Mouse (Mus musculus) adrenal gland, postnatal 14 days (tissue): ENCODE measurements around the gene Bbof1. TPM values are rescaled to one million over a fixed set of nuclear protein-coding genes. Genes with fewer than 3 reads are reported as not detected.

Experiments used
- DNase-seq: peaks from one replicate; pipeline ENCODE4 v3.0.0; 2021; ENCODE audit warnings: mixed read lengths
- total RNA-seq: library from RNA; stranded (reverse); gene quantifications from 2 replicates; pipeline ENCODE4 v1.2.3, GENCODE M21; 2021

Gene Bbof1
- total RNA-seq, 1 experiment from 2014 or later = 3.9 TPM

DNA sequence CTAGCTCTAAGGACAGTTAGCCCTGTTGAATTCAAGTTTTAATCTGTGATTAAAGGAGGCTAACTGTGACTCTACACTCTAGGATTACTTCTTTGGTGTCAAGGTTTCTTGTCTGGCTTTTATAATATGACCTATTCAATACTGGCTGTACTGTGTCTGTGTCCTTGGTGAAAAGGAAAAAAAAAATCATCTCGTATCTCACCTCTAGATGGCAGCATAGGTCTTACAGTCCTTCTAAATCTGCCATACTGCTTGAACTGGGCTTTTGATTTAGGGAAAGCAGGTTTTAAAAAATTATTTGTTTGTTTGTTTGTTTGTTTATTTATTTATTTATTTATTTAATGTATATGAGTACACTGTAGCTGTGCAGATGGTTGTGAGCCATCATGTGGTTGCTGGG, 59.8 kb downstream of the Bbof1 start:
- no peak for DNase-seq

DNA sequence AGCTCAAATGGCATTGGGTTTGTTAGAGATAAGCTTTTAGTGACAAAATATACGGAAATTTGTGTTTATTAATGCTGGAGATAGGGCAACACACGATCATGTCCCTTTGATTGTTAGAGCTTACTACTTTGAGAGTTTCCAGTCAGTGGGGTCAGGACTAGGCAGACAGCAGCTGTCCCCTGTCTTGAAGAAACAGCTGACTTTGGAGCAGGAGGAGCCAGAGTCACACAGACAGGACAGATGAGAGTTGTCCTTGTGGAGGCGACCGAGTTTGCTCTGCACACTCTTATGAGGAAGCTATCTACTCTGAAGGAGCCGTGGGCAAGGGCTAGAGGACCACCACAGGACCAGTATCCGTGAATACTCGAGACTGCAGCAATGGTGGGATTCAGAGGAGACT, 70.1 kb downstream of the Bbof1 start:
- no peak for DNase-seq

DNA sequence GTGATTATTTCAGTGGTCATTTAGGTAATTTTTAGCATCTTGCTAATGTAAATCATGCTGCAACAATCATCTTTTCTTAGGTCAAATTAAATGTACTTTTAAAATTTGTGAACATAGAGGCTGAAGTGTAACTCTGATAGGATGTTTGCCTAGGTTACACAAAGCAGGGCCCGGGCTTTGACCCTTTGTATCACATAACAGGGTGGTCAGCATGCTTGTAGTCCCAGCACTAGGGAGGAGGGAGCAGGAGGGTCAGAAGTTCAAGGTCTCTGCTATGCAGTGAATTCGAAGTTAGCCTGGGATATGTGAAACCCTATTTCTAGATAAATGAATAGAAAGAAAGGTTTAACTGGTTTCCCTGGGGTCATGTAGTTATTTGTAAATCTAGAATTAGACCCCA, 72.4 kb downstream of the Bbof1 start:
- DNase-seq = no peak

DNA sequence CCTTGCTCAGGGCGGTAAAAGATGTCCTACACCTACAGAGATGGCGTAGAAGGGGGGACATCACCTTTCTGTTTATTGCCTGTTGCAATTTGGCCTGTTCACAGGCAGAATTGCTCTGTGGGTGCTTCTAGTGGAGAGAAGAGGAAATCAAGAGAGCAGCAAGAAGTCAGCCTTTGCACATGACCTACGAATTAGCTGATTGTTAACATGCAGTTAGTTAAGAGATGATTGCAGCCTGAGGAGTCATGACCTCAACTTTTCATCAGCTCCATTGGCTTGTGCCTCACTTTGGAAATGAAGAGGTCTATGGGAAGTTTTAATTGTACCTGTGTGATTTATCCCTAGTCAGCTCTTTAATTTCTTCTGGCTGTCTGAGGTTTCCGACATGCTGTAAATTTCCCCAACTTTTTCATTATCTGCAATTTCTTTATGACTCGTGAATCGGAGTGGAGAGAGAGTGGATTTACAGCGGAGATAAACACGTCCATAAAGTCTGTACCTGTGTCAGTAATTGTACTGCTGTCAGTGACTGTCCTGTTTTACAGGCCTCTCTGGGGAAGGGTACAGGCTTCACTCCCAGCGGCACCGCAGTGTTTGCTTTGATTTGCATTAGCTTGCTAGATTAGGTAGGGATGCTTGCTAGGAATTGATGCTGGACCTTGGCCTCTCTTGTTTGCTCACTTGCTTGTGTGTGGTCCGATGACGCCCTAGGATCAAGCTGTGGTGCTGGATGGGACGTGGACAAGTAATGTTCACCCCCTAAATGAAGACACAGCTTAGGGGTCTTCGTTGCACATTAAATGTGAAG, 74.1 kb downstream of the Bbof1 start:
- DNase-seq = no peak

DNA sequence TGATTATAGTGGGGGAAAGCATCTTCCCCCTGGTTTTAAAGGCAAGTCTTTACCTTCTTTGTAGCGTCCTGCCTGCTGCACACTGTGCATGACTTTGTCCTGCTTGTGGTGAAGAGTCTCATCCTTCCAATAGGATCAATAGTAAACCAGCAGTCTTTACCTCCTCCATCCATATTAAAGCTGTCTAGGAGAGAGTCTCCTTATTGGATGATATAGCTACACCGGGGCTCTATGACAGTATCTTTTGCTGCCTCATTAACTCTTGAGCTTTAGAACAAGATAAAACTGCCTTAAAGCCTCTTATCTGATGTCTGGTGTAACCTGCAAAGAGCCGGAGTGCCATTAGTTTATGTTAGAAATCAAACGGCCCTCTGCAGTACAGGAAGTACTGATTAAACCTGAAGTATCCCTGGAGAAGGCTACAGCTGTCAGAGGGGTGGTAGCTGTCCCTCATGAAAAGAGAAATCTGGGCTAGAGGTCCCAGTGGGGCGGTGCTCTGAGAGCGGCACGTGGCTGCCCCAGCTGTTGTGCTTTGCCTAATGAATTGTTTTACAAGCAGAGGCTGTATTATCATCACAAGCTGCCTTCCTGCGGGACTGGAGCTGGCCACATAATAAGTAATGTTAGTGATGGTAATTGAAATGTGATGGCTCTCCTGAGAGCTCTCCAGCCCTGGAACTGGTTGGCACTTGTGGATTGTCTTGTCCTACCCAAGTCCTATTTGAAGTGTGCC, 78.6 kb downstream of the Bbof1 start:
- DNase-seq = peak; percentile 17

Other genes starting within 250 kb of the Bbof1 start
- 18.7 and 25.7 TPM in 2 replicates for gene Elmsan1, start 190.2 kb upstream of the Bbof1 start, total RNA-seq
- gene Ptgr2, start 123.8 kb upstream of the Bbof1 start, total RNA-seq = 132 and 143 TPM in 2 replicates
- gene Zfp410, start 92.2 kb upstream of the Bbof1 start, total RNA-seq = 42.2 and 52.6 TPM in 2 replicates
- 95.0 and 97.5 TPM in 2 replicates for gene Coq6, start 47.4 kb upstream of the Bbof1 start, total RNA-seq
- 2.0 and 3.0 TPM in 2 replicates for gene Fam161b, start 47.2 kb upstream of the Bbof1 start, total RNA-seq
- 81.4 and 86.0 TPM in 2 replicates for gene Entpd5, start within 50 bp of the Bbof1 start, total RNA-seq
- 17.1 and 20.8 TPM in 2 replicates for gene Rnf113a2, start 8.1 kb downstream of the Bbof1 start, total RNA-seq
- gene Aldh6a1, start 41.9 kb downstream of the Bbof1 start, total RNA-seq = 232 and 242 TPM in 2 replicates
- 11.6 and 15.2 TPM in 2 replicates for gene Lin52, start 42.4 kb downstream of the Bbof1 start, total RNA-seq
- gene Vsx2, start 160.7 kb downstream of the Bbof1 start, total RNA-seq = not detected in 2 replicates
- gene Abcd4, start 208.3 kb downstream of the Bbof1 start, total RNA-seq = 10.7 and 13.2 TPM in 2 replicates
- gene Vrtn, start 231.9 kb downstream of the Bbof1 start, total RNA-seq = not detected in 2 replicates